Mouse (Mus musculus) G1E (cell line): ENCODE data around the gene Nubp1.

Experiments
- CTCF ChIP-seq: IDR thresholded peaks from 2 replicates; pipeline ENCODE4 v1.5.1; 2012; ENCODE audit warnings: low read depth, low read length, inconsistent platforms, mixed read lengths
- GATA1 ChIP-seq: IDR thresholded peaks from 2 replicates; pipeline ENCODE4 v1.6.1; 2012; ENCODE audit warnings: borderline replicate concordance, low read length, inconsistent platforms, mixed read lengths
- TAL1 ChIP-seq: conservative IDR thresholded peaks from 2 replicates; pipeline ENCODE4 v1.6.1; 2012; ENCODE audit warnings: low read depth, low read length, inconsistent platforms, mixed read lengths

GRCm38 (mm10) chr16:10452445-10452896 is 40.7 kb downstream of the Nubp1 start:
- TF ChIP-seq CTCF (no peak), TAL1 (no peak), GATA1 (no peak)
